Mouse (Mus musculus): Measurements from ENCODE around the gene Senp6. TPM values are rescaled to one million over a fixed set of nuclear protein-coding genes. Genes with fewer than 3 reads are reported as not detected.

The Senp6 gene
- polyA plus RNA-seq, 1 experiment from 2014 or later, result 73.5 TPM

DNA sequence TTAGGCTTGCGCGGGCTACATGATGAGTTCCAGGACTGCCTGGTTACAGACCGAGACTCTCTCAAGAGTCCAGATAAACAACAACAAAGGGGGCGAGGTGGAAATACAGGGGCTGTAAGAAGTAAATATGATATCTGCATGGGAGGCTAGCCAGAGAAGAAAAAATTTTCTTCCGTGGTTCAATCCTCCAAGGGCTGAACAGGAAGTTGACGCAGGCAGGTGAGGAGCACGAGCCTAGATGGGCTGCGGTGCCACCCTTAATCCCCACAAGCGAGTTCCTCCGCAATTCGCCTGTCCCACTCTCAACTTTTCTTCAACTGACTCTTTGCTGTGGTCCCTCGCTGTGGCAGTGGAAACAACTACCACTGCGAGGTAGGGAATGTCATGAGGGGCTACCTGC, 97.5 kb downstream of the Senp6 start:
- H3K36me3 ChIP-seq (ENCODE audit: control insufficient read depth, insufficient read depth, low read length), result no peaks in the 10 kb centered on the region
- peak overlapping the region; percentile 61 for H3K4me2 ChIP-seq (replicated peaks; ENCODE audit: low read depth, low read length)
- H3K27me3 ChIP-seq (ENCODE audit: control insufficient read depth, insufficient read depth, low read length), result no peaks in the 10 kb centered on the region
- H3K4me3 ChIP-seq (ENCODE audit: low read length), result peak overlapping the region; percentile 78
- 3% methylated on average over 13 of the region's 13 CpGs for WGBS
- 0 out of 2 replicates have a peak, but pooled peaks cover 5% of the 10 kb centered on the region for H3K4me1 ChIP-seq (ENCODE audit: control insufficient read depth, insufficient read depth, low read length)
- H3K9ac ChIP-seq (ENCODE audit: low read depth, low read length), result peak overlapping the region; percentile 28; the same call in 1 of the 2 replicates
- 0 out of 2 replicates have a peak overlapping the region, but pooled peaks have one; percentile 56 for H3K27ac ChIP-seq (ENCODE audit: low read depth, low read length)
- no peaks in the 10 kb centered on the region for H3K9me3 ChIP-seq (ENCODE audit: control insufficient read depth, low read length)
- peak; percentile 2 for ATAC-seq (ENCODE audit: low FRiP score, low TSS enrichment)

DNA sequence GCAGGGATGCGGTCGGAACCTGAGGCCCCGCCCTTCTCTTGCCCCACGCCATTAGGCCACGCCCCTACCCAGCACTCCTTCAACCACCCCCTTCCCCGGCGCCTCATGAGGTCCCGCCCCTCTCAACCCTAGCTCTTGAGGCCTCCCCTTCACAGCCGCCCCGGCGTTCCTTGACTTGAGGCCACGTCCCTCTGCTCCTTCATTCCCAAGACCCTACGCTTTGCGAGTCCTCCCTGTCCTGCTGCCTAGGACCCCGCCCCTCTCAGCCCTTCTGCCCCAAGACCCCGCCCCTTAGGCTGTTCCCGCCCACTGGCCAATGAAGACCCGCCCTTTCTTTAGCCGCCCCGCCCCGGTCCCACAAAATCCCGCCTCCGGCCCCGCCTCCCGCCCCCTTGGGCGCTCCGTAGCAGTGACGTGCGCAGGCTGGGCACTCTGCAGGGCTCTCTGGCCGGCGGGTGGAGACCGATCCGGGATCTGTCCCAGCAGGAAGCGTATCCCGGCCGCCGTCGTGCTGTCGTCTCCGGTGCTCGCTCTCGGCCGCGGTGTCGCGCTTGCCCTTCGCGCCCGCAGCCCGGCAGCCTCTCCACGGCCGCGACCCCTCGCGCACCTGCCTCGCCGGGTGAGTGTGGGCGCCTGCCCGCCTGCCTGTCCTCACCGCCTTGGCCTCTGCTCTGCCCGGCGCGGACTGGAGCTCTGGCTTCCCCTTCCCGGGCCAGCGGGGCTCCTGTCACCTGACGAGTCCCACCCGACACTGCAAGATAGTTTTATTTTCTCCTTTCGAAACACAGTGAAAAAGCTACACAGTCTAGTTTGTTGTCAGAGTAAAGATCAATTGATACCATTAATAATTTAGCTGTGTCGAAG, 98.1 kb downstream of the Senp6 start, which contains the start of gene Myo6:
Myo6 (plus strand) TSS at position 421 of the 864 bp plus-strand sequence.
- Histone ChIP-seq H3K27ac (ENCODE audit: low read depth, low read length) (peak within 1 kb of the TSS; percentile 82), H3K36me3 (ENCODE audit: control insufficient read depth, insufficient read depth, low read length) (no peaks in the 10 kb centered on the region), H3K27me3 (ENCODE audit: control insufficient read depth, insufficient read depth, low read length) (no peaks in the 10 kb centered on the region), H3K9me3 (ENCODE audit: control insufficient read depth, low read length) (no peaks in the 10 kb centered on the region), H3K4me2 (replicated peaks; ENCODE audit: low read depth, low read length) (peak within 1 kb of the TSS; percentile 61), H3K9ac (ENCODE audit: low read depth, low read length) (peak within 1 kb of the TSS; percentile 76), H3K4me1 (ENCODE audit: control insufficient read depth, insufficient read depth, low read length) (0 out of 2 replicates have a peak, but pooled peaks cover 5% of the 10 kb centered on the region), H3K4me3 (ENCODE audit: low read length) (peak within 1 kb of the TSS; percentile 78)
- whole genome bisulfite sequencing, result 1% methylated on average over 64 of the region's 69 CpGs
- ATAC-seq (ENCODE audit: low FRiP score, low TSS enrichment), result peak; percentile 98

GRCm38 (mm10) chr9:80165690-80166089, 99.0 kb downstream of the Senp6 start:
- ATAC-seq (ENCODE audit: low FRiP score, low TSS enrichment), result no peak
- peak overlapping the region; percentile 61 for H3K4me2 ChIP-seq (replicated peaks; ENCODE audit: low read depth, low read length)
- no peaks in the 10 kb centered on the region for H3K27me3 ChIP-seq (ENCODE audit: control insufficient read depth, insufficient read depth, low read length)
- H3K27ac ChIP-seq (ENCODE audit: low read depth, low read length), result peak overlapping the region; percentile 19; the same call in 1 of the 2 replicates
- 22% methylated on average over 9 of the region's 9 CpGs for whole genome bisulfite sequencing
- no peaks in the 10 kb centered on the region for H3K36me3 ChIP-seq (ENCODE audit: control insufficient read depth, insufficient read depth, low read length)
- peak overlapping the region; percentile 78 for H3K4me3 ChIP-seq (ENCODE audit: low read length)
- no peaks in the 10 kb centered on the region for H3K9me3 ChIP-seq (ENCODE audit: control insufficient read depth, low read length)
- 0 out of 2 replicates have a peak, but pooled peaks cover 5% of the 10 kb centered on the region for H3K4me1 ChIP-seq (ENCODE audit: control insufficient read depth, insufficient read depth, low read length)
- H3K9ac ChIP-seq (ENCODE audit: low read depth, low read length), result peak overlapping the region; percentile 76; the same call in 1 of the 2 replicates

DNA sequence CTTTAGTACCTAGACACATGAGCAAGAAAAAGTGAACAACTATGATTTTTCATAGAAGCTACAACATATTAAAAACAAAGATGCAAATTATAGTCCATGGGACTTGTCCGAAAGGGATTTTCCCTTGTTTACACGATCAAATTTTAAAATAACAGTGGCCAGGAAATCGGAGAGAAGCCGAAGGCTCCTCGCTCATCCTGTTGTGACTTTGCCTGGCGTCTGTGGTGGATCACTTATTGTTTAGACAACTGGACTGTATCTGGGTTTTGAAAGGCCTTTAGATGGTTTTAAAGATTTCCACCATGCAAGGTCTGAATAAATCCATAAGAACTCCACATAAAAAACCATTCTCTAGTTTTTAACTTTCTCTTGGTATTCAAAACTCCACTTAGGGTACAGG, 99.7 kb downstream of the Senp6 start:
- peak overlapping the region; percentile 78 for H3K4me3 ChIP-seq (ENCODE audit: low read length)
- no peaks in the 10 kb centered on the region for H3K27me3 ChIP-seq (ENCODE audit: control insufficient read depth, insufficient read depth, low read length)
- peak overlapping the region; percentile 61 for H3K4me2 ChIP-seq (replicated peaks; ENCODE audit: low read depth, low read length)
- H3K9me3 ChIP-seq (ENCODE audit: control insufficient read depth, low read length), result no peaks in the 10 kb centered on the region
- H3K36me3 ChIP-seq (ENCODE audit: control insufficient read depth, insufficient read depth, low read length), result no peaks in the 10 kb centered on the region
- WGBS, result 51% methylated on average over 6 of the region's 6 CpGs
- H3K4me1 ChIP-seq (ENCODE audit: control insufficient read depth, insufficient read depth, low read length), result 0 out of 2 replicates have a peak, but pooled peaks cover 5% of the 10 kb centered on the region
- no peak overlapping the region for H3K27ac ChIP-seq (ENCODE audit: low read depth, low read length)
- H3K9ac ChIP-seq (ENCODE audit: low read depth, low read length), result no peak overlapping the region; the same call in 1 of the 2 replicates
- no peak for ATAC-seq (ENCODE audit: low FRiP score, low TSS enrichment)

GRCm38 (mm10) chr9:80167089-80167488, 100.4 kb downstream of the Senp6 start:
- no peak for ATAC-seq (ENCODE audit: low FRiP score, low TSS enrichment)
- 62% methylated on average over 4 of the region's 4 CpGs for WGBS

GRCm38 (mm10) chr9:80169551-80169950, 102.8 kb downstream of the Senp6 start:
- no peak overlapping the region for H3K9ac ChIP-seq (ENCODE audit: low read depth, low read length)
- H3K36me3 ChIP-seq (ENCODE audit: control insufficient read depth, insufficient read depth, low read length), result no peaks in the 10 kb centered on the region
- H3K4me2 ChIP-seq (replicated peaks; ENCODE audit: low read depth, low read length), result no peak overlapping the region
- no peaks in the 10 kb centered on the region for H3K27me3 ChIP-seq (ENCODE audit: control insufficient read depth, insufficient read depth, low read length)
- H3K4me1 ChIP-seq (ENCODE audit: control insufficient read depth, insufficient read depth, low read length), result peaks cover 20% of the 10 kb centered on the region
- no peaks in the 10 kb centered on the region for H3K9me3 ChIP-seq (ENCODE audit: control insufficient read depth, low read length)
- 82% methylated on average over 9 of the region's 9 CpGs for WGBS
- no peak for ATAC-seq (ENCODE audit: low FRiP score, low TSS enrichment)
- no peak overlapping the region for H3K27ac ChIP-seq (ENCODE audit: low read depth, low read length)
- no peak overlapping the region for H3K4me3 ChIP-seq (ENCODE audit: low read length)

More at GRCm38 (mm10) chr9:80167089-80167488, 100.4 kb downstream of the Senp6 start:
- Histone ChIP-seq H3K27me3 (ENCODE audit: control insufficient read depth, insufficient read depth, low read length) (no peaks in the 10 kb centered on the region), H3K4me2 (replicated peaks; ENCODE audit: low read depth, low read length) (peak overlapping the region; percentile 61), H3K4me1 (ENCODE audit: control insufficient read depth, insufficient read depth, low read length) (peaks cover 7% of the 10 kb centered on the region; the same call in 1 of the 2 replicates), H3K9me3 (ENCODE audit: control insufficient read depth, low read length) (no peaks in the 10 kb centered on the region), H3K27ac (ENCODE audit: low read depth, low read length) (no peak overlapping the region), H3K4me3 (ENCODE audit: low read length) (peak overlapping the region; percentile 78), H3K9ac (ENCODE audit: low read depth, low read length) (no peak overlapping the region), H3K36me3 (ENCODE audit: control insufficient read depth, insufficient read depth, low read length) (no peaks in the 10 kb centered on the region)

GRCm38 (mm10) chr9:80171241-80171640, 104.5 kb downstream of the Senp6 start:
- Histone ChIP-seq H3K4me3 (ENCODE audit: low read length) (no peak overlapping the region), H3K9ac (ENCODE audit: low read depth, low read length) (no peak overlapping the region), H3K9me3 (ENCODE audit: control insufficient read depth, low read length) (no peaks in the 10 kb centered on the region), H3K4me1 (ENCODE audit: control insufficient read depth, insufficient read depth, low read length) (peaks cover 20% of the 10 kb centered on the region), H3K27me3 (ENCODE audit: control insufficient read depth, insufficient read depth, low read length) (no peaks in the 10 kb centered on the region), H3K4me2 (replicated peaks; ENCODE audit: low read depth, low read length) (no peak overlapping the region), H3K36me3 (ENCODE audit: control insufficient read depth, insufficient read depth, low read length) (no peaks in the 10 kb centered on the region), H3K27ac (ENCODE audit: low read depth, low read length) (no peak overlapping the region)
- ATAC-seq (ENCODE audit: low FRiP score, low TSS enrichment), result no peak

DNA sequence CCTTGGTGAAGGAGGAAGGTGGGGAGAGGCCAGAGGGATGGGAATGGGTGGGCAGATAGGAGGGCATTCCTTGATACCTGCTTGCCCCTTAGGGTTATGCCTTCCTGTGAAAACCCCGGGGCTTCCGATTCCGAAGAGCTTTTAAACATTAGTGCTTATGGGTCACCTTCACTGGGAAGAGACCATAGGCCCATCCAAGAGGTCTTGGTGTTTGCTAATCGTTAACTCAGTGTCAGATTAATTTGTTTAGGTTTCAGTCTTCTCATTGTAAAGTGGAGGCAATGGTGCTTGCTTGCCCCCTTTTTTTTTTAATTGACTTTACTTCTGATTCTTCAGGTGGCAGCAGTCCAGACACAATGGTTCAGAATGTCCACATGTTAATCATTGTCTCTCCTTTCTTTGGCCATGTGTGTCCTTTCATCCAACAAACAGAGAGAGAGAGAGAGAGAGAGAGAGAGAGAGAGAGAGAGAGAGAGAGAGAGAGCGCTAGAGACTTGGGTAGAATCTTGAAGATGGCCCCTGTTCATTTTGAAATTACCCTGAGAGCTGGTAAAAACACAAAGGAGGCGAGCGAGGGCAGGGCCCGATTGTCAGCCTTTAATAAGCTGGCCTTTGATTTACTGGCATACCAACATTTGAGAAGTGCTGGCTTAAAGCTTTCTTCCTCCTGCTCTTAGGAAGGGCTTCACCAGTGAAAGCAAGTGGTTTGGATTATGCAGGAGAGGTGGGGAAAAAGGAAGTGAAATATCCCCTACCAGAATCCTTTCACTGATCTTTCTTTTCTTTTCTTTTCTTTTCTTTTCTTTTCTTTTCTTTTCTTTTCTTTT, 105.9 kb downstream of the Senp6 start:
- no peak overlapping the region for H3K9ac ChIP-seq (ENCODE audit: low read depth, low read length)
- ATAC-seq (ENCODE audit: low FRiP score, low TSS enrichment), result peak; percentile 67; the same call in 1 of the 2 replicates
- H3K4me1 ChIP-seq (ENCODE audit: control insufficient read depth, insufficient read depth, low read length), result peaks cover 22% of the 10 kb centered on the region
- H3K4me3 ChIP-seq (ENCODE audit: low read length), result no peak overlapping the region
- H3K27me3 ChIP-seq (ENCODE audit: control insufficient read depth, insufficient read depth, low read length), result no peaks in the 10 kb centered on the region
- no peak overlapping the region for H3K4me2 ChIP-seq (replicated peaks; ENCODE audit: low read depth, low read length)
- WGBS, result 43% methylated on average over 8 of the region's 8 CpGs
- no peaks in the 10 kb centered on the region for H3K36me3 ChIP-seq (ENCODE audit: control insufficient read depth, insufficient read depth, low read length)
- H3K9me3 ChIP-seq (ENCODE audit: control insufficient read depth, low read length), result no peaks in the 10 kb centered on the region
- H3K27ac ChIP-seq (ENCODE audit: low read depth, low read length), result peak overlapping the region; percentile 48

All from kidney, embryonic 14.5 days (tissue).